Mouse (Mus musculus): ENCODE measurements around the gene Lbp.

DNA sequence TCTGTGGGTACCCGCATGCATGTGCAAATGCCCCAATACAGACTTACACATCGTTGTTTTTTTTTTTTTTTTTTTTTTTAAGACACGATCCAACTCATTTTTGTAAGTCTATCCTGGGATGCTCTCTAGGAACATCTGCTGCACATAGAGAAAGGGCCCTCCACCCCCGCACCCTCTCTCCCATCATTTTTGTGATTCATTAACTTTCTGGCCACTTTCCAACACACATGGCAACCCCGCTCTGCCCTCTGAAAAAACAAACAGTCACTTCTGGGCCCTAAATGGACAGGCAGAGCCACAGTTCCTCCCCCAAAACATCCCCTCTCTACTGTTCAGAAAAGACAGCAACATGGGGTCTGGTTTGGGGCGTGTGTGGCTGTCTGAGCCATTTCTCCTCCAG, 20.6 kb upstream of the Lbp start:
- TF ChIP-seq CTCF (IDR thresholded peaks at IDR 0.05; ENCODE audit: control insufficient read depth, insufficient read depth, insufficient read length) (no peak), MAX (IDR thresholded peaks at IDR 0.05) (no peak)
